Mouse (Mus musculus) hindbrain, embryonic 11.5 days (tissue): ENCODE results near the gene Pde7b. TPM values are rescaled to one million over a fixed set of nuclear protein-coding genes. Genes with fewer than 3 reads are reported as not detected.

ENCODE experiments used
- ATAC-seq: fragments of 200-750 bp; cut with Nextera tagmentation; 2 replicates; pipeline ENCODE4 v1.8.0; 2017; ENCODE audit warnings: mild to moderate bottlenecking, moderate TSS enrichment, moderate library complexity; ENCODE audit not compliant: low FRiP score
- DNase-seq: peaks from one replicate; pipeline ENCODE4 v3.0.0-alpha.2; 2015; ENCODE audit warnings: low spot score
- H3K27ac ChIP-seq: fragments of 300-500 bp; sonication (generic); 2 replicates; pipeline ENCODE4 v1.5.1; 2014; ENCODE audit warnings: mild to moderate bottlenecking, low read depth, low read length
- H3K27me3 ChIP-seq: fragments of 300-500 bp; sonication (generic); 2 replicates; pipeline ENCODE4 v1.6.1; 2014; ENCODE audit warnings: mild to moderate bottlenecking, low read length, moderate library complexity, mixed read lengths; ENCODE audit not compliant: control insufficient read depth, insufficient read depth
- H3K36me3 ChIP-seq: fragments of 300-500 bp; sonication (generic); 2 replicates; pipeline ENCODE4 v1.6.1; 2014; ENCODE audit warnings: mild to moderate bottlenecking, low read length, moderate library complexity, mixed read lengths; ENCODE audit not compliant: control insufficient read depth, insufficient read depth
- H3K4me1 ChIP-seq: fragments of 300-500 bp; sonication (generic); replicated peaks from 2 replicates; pipeline ENCODE4 v1.6.1; 2014; ENCODE audit warnings: low read length, mixed read lengths; ENCODE audit not compliant: control insufficient read depth, insufficient read depth
- H3K4me2 ChIP-seq: fragments of 300-500 bp; sonication (generic); replicated peaks from 2 replicates; pipeline ENCODE4 v1.6.1; 2014; ENCODE audit warnings: mild to moderate bottlenecking, low read depth, low read length
- H3K4me3 ChIP-seq: fragments of 300-500 bp; sonication (generic); 2 replicates; pipeline ENCODE4 v1.5.1; 2014; ENCODE audit warnings: low read depth, low read length
- H3K9ac ChIP-seq: fragments of 300-500 bp; sonication (generic); 2 replicates; pipeline ENCODE4 v1.6.1; 2014; ENCODE audit warnings: low read depth, low read length
- H3K9me3 ChIP-seq: fragments of 300-500 bp; sonication (generic); 2 replicates; pipeline ENCODE4 v1.6.1; 2016; ENCODE audit warnings: low read length; ENCODE audit not compliant: control insufficient read depth
- WGBS: fragments of 180-500 bp; shearing (Covaris S2); extraction: QIAGEN DNeasy Blood & Tissue Kit; methylation state at CpG from one replicate; pipeline ENCODE4 v1.1.7; 2014; 5-methylcytosine and 5-hydroxymethylcytosine counted together
- polyA plus RNA-seq: library from polyadenylated mRNA; unstranded; fragments of >200 nt; fragmentation: Nextera tagmentation; extraction: Ambion mirVana; gene quantifications from 2 replicates; pipeline ENCODE4 v1.2.1, GENCODE M21; 2014

Pde7b gene
- polyA plus RNA-seq, 1 experiment from 2014 or later: 3.4 TPM

DNA sequence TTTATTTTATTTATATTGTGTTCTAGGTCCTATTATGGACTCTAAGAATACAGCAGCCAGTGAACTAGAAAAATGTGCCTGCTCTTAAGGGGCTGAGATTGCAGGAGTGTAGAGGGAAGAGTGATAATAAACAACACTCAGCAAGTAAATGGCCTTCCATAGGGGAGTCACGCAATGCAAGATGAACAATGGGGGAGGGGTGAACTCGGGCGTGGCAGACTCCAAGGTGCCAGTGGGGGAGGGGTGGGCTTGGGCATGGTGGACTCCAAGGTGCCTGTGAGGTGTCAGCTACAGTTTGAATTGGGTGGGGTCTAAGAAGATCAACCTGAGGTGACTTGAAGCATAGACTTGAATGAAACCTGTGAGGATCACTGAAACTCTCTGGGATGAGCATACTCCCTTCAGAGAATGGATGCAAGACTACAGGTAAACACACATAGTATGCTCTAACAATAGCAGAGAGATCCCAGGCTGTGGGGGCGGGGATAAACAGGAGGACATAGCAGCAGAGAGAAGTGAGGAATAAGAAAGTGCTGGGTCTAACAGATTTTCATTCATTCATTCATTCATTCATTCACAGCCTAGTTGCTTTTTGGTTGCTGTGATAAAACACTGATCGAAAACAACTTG is 230.9 kb downstream of the Pde7b start:
- Histone ChIP-seq H3K4me1 (no peaks in the 10 kb centered on the region), H3K36me3 (no peaks in the 10 kb centered on the region), H3K4me3 (no peak overlapping the region), H3K9me3 (no peaks in the 10 kb centered on the region), H3K4me2 (no peak overlapping the region), H3K27me3 (no peaks in the 10 kb centered on the region), H3K9ac (no peak overlapping the region), H3K27ac (no peak overlapping the region)
- ATAC-seq (no peak), DNase-seq (no peak)
- 82% methylated on average over 5 of the region's 5 CpGs for WGBS

DNA sequence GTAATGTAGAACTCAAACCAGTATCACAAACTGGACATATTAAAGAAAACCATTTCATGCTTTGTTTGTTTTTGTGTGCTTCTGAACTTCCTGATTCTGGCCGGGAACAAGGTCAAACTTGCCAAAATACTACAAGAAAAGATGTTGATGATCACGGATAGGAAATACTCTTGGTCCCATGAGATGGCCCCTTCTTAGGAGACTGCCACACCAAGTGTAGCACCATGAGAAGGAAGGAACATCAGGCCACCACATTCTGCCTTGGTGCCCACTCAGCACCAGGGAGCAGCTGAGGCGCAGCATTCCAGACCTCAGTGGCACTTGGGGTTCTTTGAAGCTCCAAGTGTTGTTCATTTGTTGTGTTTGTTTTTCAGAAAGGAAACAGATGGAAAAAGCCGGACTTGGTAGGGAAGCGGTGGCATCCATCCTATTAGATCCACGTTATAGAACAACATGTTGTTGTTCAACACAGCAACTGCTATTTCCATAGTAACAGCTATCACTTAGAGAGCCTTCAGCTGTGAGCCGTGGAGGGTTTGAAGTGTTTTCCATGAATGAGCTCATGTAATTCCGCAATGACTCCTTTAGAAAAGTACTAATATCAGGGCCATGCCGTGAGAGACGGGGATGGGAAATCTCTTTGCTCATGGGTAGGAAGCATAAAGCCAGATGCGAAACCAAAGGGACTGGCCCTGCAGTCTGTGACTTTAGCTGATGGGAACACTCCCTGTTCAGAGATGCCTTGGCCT is 232.5 kb downstream of the Pde7b start:
- H3K4me2 ChIP-seq: no peak overlapping the region
- H3K9me3 ChIP-seq: no peaks in the 10 kb centered on the region
- no peak overlapping the region for H3K4me3 ChIP-seq
- DNase-seq: no peak
- no peak overlapping the region for H3K27ac ChIP-seq
- no peaks in the 10 kb centered on the region for H3K4me1 ChIP-seq
- H3K9ac ChIP-seq: no peak overlapping the region
- no peaks in the 10 kb centered on the region for H3K36me3 ChIP-seq
- WGBS: 72% methylated on average over 11 of the region's 11 CpGs
- no peak for ATAC-seq
- H3K27me3 ChIP-seq: no peaks in the 10 kb centered on the region

DNA sequence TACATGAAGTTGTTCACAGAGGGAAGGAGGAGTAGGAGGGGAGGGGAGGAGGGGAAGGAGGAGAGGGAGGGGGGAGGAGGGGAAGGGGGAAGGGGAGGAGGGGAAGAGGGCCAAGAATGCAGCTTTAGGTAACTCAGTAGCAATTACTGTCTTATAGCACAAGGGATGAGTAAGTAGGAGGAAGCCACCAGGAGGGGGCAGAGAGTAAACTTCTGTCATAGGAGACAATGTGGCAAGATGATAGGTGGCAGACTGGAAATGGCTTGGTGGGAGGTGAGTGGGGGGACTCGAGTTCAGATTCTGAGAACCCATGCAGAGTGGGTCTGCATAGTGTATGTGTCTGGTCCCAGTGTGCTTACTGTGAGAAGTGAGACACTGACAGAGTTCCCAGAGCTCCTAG is 234.1 kb downstream of the Pde7b start:
- Histone ChIP-seq H3K4me1 (no peaks in the 10 kb centered on the region), H3K4me2 (no peak overlapping the region), H3K9ac (no peak overlapping the region), H3K4me3 (no peak overlapping the region), H3K9me3 (no peaks in the 10 kb centered on the region), H3K36me3 (no peaks in the 10 kb centered on the region), H3K27me3 (no peaks in the 10 kb centered on the region), H3K27ac (no peak overlapping the region)
- 32% methylated on average over 1 of the region's 1 CpGs for WGBS
- no peak for DNase-seq
- ATAC-seq: no peak

DNA sequence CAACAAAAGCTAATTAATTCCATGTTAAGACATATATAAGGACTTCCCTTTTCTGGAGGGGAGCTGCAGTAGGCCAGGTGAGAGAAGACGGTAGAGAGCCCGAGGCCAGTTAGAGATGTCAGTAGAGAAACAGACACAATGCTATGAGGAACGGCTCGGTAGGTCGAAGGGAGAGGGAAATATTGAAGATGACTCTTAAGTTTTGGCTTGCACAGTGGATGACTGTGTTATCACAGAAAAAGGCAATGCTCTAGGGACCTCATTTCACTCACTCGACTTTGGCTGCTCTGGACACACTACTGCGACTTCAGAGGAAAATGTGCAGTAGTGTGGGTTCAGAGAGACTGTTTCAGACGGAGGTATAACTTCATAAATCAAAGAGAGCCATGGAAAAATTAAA is 234.6 kb downstream of the Pde7b start:
- no peak for ATAC-seq
- Histone ChIP-seq H3K27ac (no peak overlapping the region), H3K36me3 (no peaks in the 10 kb centered on the region), H3K9ac (no peak overlapping the region), H3K4me3 (no peak overlapping the region), H3K9me3 (no peaks in the 10 kb centered on the region), H3K4me1 (no peaks in the 10 kb centered on the region), H3K4me2 (no peak overlapping the region), H3K27me3 (no peaks in the 10 kb centered on the region)
- DNase-seq: no peak
- 84% methylated on average over 8 of the region's 8 CpGs for WGBS

DNA sequence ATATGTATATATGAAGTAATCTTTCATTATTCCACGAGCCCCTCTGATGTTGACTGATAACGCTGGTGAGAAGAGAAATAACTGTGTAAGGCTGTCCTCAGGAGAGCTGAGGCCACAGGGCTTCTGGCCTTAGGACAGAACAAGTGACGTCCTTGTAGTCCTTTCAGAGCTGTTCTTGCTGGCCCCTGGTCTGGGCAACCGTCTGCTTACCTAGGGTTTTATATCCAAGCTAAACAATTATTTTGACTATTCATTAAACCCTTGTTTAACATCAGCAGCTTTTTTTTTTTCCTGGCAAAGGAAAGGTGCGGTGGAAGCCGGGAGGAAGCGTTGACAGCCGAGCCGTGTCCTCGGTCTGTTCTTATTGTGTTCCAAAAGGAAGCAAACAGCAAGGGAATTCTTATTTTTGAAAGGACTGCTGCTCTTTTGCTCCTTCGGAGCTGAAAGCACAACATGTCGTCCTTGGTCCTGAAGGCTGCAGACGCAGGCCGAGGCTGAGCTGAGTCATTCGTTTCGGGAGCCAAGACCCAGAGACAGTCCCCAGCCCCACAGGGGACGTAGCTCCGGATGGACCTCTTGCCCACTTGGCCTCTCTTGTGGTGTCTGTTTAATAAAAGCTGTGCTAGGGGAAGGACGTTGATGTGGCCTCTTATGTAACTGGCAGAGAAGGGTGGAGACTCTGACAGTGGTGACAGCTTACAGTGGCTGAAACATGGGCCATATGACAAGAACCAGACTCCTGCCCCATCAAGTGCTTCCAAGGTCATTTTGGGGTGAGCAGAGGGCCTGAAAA is 238.2 kb downstream of the Pde7b start:
- H3K4me3 ChIP-seq: no peak overlapping the region
- no peaks in the 10 kb centered on the region for H3K9me3 ChIP-seq
- no peak overlapping the region for H3K27ac ChIP-seq
- H3K9ac ChIP-seq: no peak overlapping the region
- WGBS: 79% methylated on average over 19 of the region's 19 CpGs
- no peaks in the 10 kb centered on the region for H3K27me3 ChIP-seq
- H3K4me1 ChIP-seq: no peaks in the 10 kb centered on the region
- no peak overlapping the region for H3K4me2 ChIP-seq
- no peaks in the 10 kb centered on the region for H3K36me3 ChIP-seq
- ATAC-seq: no peak
- no peak for DNase-seq

DNA sequence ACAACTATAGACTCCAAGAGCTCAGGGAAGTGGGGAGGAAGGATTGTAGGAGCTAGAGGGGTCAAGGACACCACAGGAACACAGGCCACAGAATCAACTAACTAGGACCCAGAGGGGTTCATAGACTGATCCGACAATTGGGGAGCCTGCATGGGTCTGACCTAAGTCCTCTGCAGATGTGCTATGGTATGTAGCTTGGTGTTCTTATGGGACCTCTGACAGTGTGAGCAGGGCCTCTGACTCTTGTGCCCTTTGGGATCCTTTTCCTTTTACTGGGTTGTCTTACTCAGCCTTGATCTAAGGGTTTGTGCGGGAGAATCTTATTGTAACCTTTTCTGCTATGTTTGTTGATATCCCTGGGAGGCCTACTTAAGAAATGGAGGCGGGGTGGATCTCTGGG is 239.1 kb downstream of the Pde7b start:
- H3K9ac ChIP-seq: no peak overlapping the region
- no peak overlapping the region for H3K4me3 ChIP-seq
- H3K27ac ChIP-seq: no peak overlapping the region
- H3K27me3 ChIP-seq: no peaks in the 10 kb centered on the region
- ATAC-seq (no peak), DNase-seq (no peak)
- 58% methylated on average over 3 of the region's 3 CpGs for WGBS
- no peak overlapping the region for H3K4me2 ChIP-seq
- H3K9me3 ChIP-seq: no peaks in the 10 kb centered on the region
- no peaks in the 10 kb centered on the region for H3K36me3 ChIP-seq
- no peaks in the 10 kb centered on the region for H3K4me1 ChIP-seq

DNA sequence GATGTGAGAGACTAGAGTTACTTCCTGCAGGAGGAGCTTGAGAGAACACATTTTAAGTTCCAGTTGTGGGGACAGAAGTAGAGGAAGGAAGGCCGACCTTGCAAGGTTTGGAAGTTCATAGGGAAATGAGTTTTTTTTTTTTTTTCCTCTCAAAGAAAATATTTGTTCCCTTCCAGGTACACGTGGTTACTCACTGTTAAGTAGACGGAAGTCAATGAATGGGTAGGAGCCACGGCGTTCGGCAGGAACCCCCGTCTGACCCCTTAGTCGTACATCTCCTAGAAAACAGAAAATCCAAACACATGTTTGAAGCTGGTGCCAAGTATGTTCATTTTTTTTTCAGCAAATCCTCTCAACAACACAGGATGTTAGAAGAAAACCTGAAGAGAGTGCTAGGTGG is 245.4 kb downstream of the Pde7b start:
- Histone ChIP-seq H3K36me3 (no peaks in the 10 kb centered on the region), H3K27me3 (no peaks in the 10 kb centered on the region), H3K4me3 (no peak overlapping the region), H3K9me3 (no peaks in the 10 kb centered on the region), H3K27ac (no peak overlapping the region), H3K4me1 (no peaks in the 10 kb centered on the region), H3K4me2 (no peak overlapping the region), H3K9ac (no peak overlapping the region)
- DNase-seq: no peak
- WGBS: 85% methylated on average over 8 of the region's 8 CpGs
- no peak for ATAC-seq

DNA sequence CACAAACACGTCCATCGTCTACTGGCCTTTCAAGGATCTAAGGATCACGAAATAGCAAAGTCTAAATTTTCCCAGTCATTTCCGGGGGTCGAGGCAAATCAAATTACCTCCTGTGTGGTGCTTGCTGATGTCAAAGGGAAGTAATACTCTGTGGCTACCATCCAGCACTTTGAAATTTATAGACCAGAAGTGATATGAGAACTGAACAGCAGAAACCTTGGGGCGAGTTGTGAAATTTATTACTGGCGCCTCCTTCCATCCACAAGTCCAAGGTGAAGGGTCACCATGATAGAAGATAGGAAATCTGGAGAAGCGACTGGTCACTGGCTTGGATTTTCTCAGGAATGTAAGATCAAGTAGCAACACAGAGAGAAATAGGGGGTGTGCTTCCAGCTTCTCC is 246.4 kb downstream of the Pde7b start:
- H3K27ac ChIP-seq: no peak overlapping the region
- 89% methylated on average over 8 of the region's 8 CpGs for WGBS
- no peak for ATAC-seq

More for the DNA sequence above, 246.4 kb downstream of the Pde7b start:
- H3K27me3 ChIP-seq: no peaks in the 10 kb centered on the region
- H3K4me2 ChIP-seq: no peak overlapping the region
- H3K36me3 ChIP-seq: no peaks in the 10 kb centered on the region
- H3K4me3 ChIP-seq: no peak overlapping the region
- H3K9me3 ChIP-seq: no peaks in the 10 kb centered on the region
- H3K9ac ChIP-seq: no peak overlapping the region
- 0 out of 2 replicates have a peak, but pooled peaks cover 2% of the 10 kb centered on the region for H3K4me1 ChIP-seq
- DNase-seq: no peak
